Mouse (Mus musculus) midbrain, embryonic 10.5 days (tissue): Measurements from ENCODE around the gene Mecom. TPM values are rescaled to one million over a fixed set of nuclear protein-coding genes. Genes with fewer than 3 reads are reported as not detected.

Source experiments
- DNase-seq: peaks from one replicate; pipeline ENCODE4 v3.0.0-alpha.2; 2017; ENCODE audit warnings: low spot score
- H3K27ac ChIP-seq: fragments of 300-500 bp; sonication (generic); replicated peaks from 2 replicates; pipeline ENCODE4 v1.5.1; 2016; ENCODE audit warnings: mild to moderate bottlenecking
- H3K27me3 ChIP-seq: fragments of 300-500 bp; sonication (generic); 2 replicates; pipeline ENCODE4 v1.6.1; 2016; ENCODE audit warnings: low read depth, mild to moderate bottlenecking; ENCODE audit not compliant: poor library complexity, severe bottlenecking
- H3K36me3 ChIP-seq: fragments of 300-500 bp; sonication (generic); 2 replicates; pipeline ENCODE4 v1.6.1; 2016; ENCODE audit warnings: mild to moderate bottlenecking, moderate library complexity
- H3K4me1 ChIP-seq: fragments of 300-500 bp; sonication (generic); 2 replicates; pipeline ENCODE4 v1.6.1; 2016
- H3K4me3 ChIP-seq: fragments of 300-500 bp; sonication (generic); 2 replicates; pipeline ENCODE4 v1.5.1; 2016; ENCODE audit warnings: mild to moderate bottlenecking, moderate library complexity
- H3K9me3 ChIP-seq: fragments of 300-500 bp; sonication (generic); replicated peaks from 2 replicates; pipeline ENCODE4 v1.6.1; 2016; ENCODE audit warnings: mild to moderate bottlenecking
- WGBS: fragments of 180-500 bp; shearing (Covaris S2); methylation state at CpG from one replicate; pipeline ENCODE4 v1.1.7; 2016; 5-methylcytosine and 5-hydroxymethylcytosine counted together
- polyA plus RNA-seq: library from polyadenylated mRNA; unstranded; fragments of >200 nt; fragmentation: Nextera tagmentation; extraction: Ambion mirVana; gene quantifications from 2 replicates; pipeline ENCODE4 v1.2.1, GENCODE M21; 2016

Gene Mecom
- polyA plus RNA-seq, 1 experiment from 2014 or later, result 22.6 TPM

GRCm38 (mm10) chr3:29980531-29980930 is 567.3 kb downstream of the Mecom start:
- peaks cover 32% of the 10 kb centered on the region for H3K36me3 ChIP-seq
- no peak for DNase-seq
- 91% methylated on average over 9 of the region's 9 CpGs for WGBS

GRCm38 (mm10) chr3:29976580-29976979 is 571.2 kb downstream of the Mecom start:
- H3K4me1 ChIP-seq, result no peaks in the 10 kb centered on the region
- no peak for DNase-seq
- no peaks in the 10 kb centered on the region for H3K9me3 ChIP-seq
- H3K36me3 ChIP-seq, result peaks cover 16% of the 10 kb centered on the region
- no peak overlapping the region for H3K4me3 ChIP-seq
- H3K27ac ChIP-seq, result no peak overlapping the region
- no peaks in the 10 kb centered on the region for H3K27me3 ChIP-seq
- WGBS, result 90% methylated on average over 4 of the region's 4 CpGs

More at GRCm38 (mm10) chr3:29980531-29980930, 567.3 kb downstream of the Mecom start:
- Histone ChIP-seq H3K27ac (no peak overlapping the region), H3K9me3 (no peaks in the 10 kb centered on the region), H3K4me3 (no peak overlapping the region), H3K4me1 (no peaks in the 10 kb centered on the region), H3K27me3 (no peaks in the 10 kb centered on the region)

GRCm38 (mm10) chr3:29968433-29968949 is 579.3 kb downstream of the Mecom start:
- H3K4me1 ChIP-seq, result no peaks in the 10 kb centered on the region
- H3K36me3 ChIP-seq, result peaks cover 15% of the 10 kb centered on the region
- H3K9me3 ChIP-seq, result no peaks in the 10 kb centered on the region
- no peak overlapping the region for H3K4me3 ChIP-seq
- no peak for DNase-seq
- no peaks in the 10 kb centered on the region for H3K27me3 ChIP-seq
- no peak overlapping the region for H3K27ac ChIP-seq
- 94% methylated on average over 11 of the region's 11 CpGs for WGBS

GRCm38 (mm10) chr3:29963953-29964352 is 583.9 kb downstream of the Mecom start:
- no peaks in the 10 kb centered on the region for H3K4me1 ChIP-seq
- peaks cover 40% of the 10 kb centered on the region for H3K36me3 ChIP-seq
- DNase-seq, result no peak
- H3K27me3 ChIP-seq, result no peaks in the 10 kb centered on the region
- no peak overlapping the region for H3K27ac ChIP-seq
- no peaks in the 10 kb centered on the region for H3K9me3 ChIP-seq
- 89% methylated on average over 7 of the region's 7 CpGs for WGBS
- no peak overlapping the region for H3K4me3 ChIP-seq

GRCm38 (mm10) chr3:29963447-29963846 is 584.4 kb downstream of the Mecom start:
- H3K9me3 ChIP-seq, result no peaks in the 10 kb centered on the region
- H3K36me3 ChIP-seq, result peaks cover 40% of the 10 kb centered on the region
- 88% methylated on average over 3 of the region's 3 CpGs for WGBS
- H3K27me3 ChIP-seq, result no peaks in the 10 kb centered on the region
- H3K4me1 ChIP-seq, result no peaks in the 10 kb centered on the region
- DNase-seq, result no peak
- H3K4me3 ChIP-seq, result no peak overlapping the region
- H3K27ac ChIP-seq, result no peak overlapping the region

- peaks cover 52% of the 10 kb centered on the region for H3K36me3 ChIP-seq
- WGBS, result 86% methylated on average over 3 of the region's 3 CpGs
- H3K4me3 ChIP-seq, result no peak overlapping the region
- H3K4me1 ChIP-seq, result no peaks in the 10 kb centered on the region
- H3K27me3 ChIP-seq, result no peaks in the 10 kb centered on the region
- no peaks in the 10 kb centered on the region for H3K9me3 ChIP-seq
- no peak for DNase-seq
- H3K27ac ChIP-seq, result no peak overlapping the region
These were observed 588.8 kb downstream of the Mecom start for GRCm38 (mm10) chr3:29959051-29959450.

GRCm38 (mm10) chr3:29957365-29958236 is 590.2 kb downstream of the Mecom start:
- Histone ChIP-seq H3K9me3 (no peaks in the 10 kb centered on the region), H3K36me3 (peaks cover 43% of the 10 kb centered on the region), H3K27ac (no peak overlapping the region), H3K4me3 (no peak overlapping the region), H3K27me3 (no peaks in the 10 kb centered on the region), H3K4me1 (no peaks in the 10 kb centered on the region)
- DNase-seq, result no peak
- 87% methylated on average over 10 of the region's 10 CpGs for WGBS

- Histone ChIP-seq H3K36me3 (peaks cover 33% of the 10 kb centered on the region), H3K27me3 (no peaks in the 10 kb centered on the region), H3K9me3 (no peaks in the 10 kb centered on the region), H3K4me3 (no peak overlapping the region), H3K27ac (no peak overlapping the region), H3K4me1 (no peaks in the 10 kb centered on the region)
- no peak for DNase-seq
- 72% methylated on average over 3 of the region's 3 CpGs for WGBS
These were observed 594.5 kb downstream of the Mecom start for GRCm38 (mm10) chr3:29953269-29953668.

- Histone ChIP-seq H3K36me3 (peaks cover 14% of the 10 kb centered on the region), H3K4me3 (no peak overlapping the region), H3K27ac (no peak overlapping the region), H3K4me1 (no peaks in the 10 kb centered on the region), H3K9me3 (no peaks in the 10 kb centered on the region), H3K27me3 (no peaks in the 10 kb centered on the region)
- 86% methylated on average over 5 of the region's 5 CpGs for WGBS
- DNase-seq, result no peak
These were observed 597.0 kb downstream of the Mecom start for GRCm38 (mm10) chr3:29950853-29951252.

- Histone ChIP-seq H3K4me3 (no peak overlapping the region), H3K9me3 (peaks cover under 1% of the 10 kb centered on the region; the same call in 1 of the 2 replicates), H3K4me1 (0 out of 2 replicates have a peak, but pooled peaks cover 4% of the 10 kb centered on the region), H3K36me3 (no peaks in the 10 kb centered on the region), H3K27ac (no peak overlapping the region), H3K27me3 (no peaks in the 10 kb centered on the region)
- 82% methylated on average over 11 of the region's 11 CpGs for WGBS
- no peak for DNase-seq
These were observed 644.1 kb downstream of the Mecom start for GRCm38 (mm10) chr3:29903596-29904308.
